Mouse (Mus musculus) MEL (cell line): ENCODE data around the gene Srcin1. TPM values are rescaled to one million over a fixed set of nuclear protein-coding genes. Genes with fewer than 3 reads are reported as not detected.

Source experiments
- DNase-seq: peaks from one replicate; pipeline ENCODE4 v3.0.0; 2011; ENCODE audit warnings: low read depth, low spot score
- H3K27ac ChIP-seq: 2 replicates; pipeline ENCODE4 v1.5.1; 2012; ENCODE audit warnings: low read depth, mild to moderate bottlenecking, control low read depth, low read length, moderate library complexity; ENCODE audit not compliant: control insufficient read depth
- H3K27me3 ChIP-seq, 2 experiments: fragments of 150-350 bp in 1 of 2; sonication (generic) in 1 of 2; 2 replicates each; pipeline ENCODE4 v1.6.1; 2012; ENCODE audit warnings: low read length in 2 of 2, mild to moderate bottlenecking in 2 of 2, improper control_type of control experiment in 1 of 2, moderate library complexity in 1 of 2; ENCODE audit not compliant: insufficient read depth in 2 of 2, control insufficient read depth in 1 of 2
- H3K36me3 ChIP-seq, 2 experiments: 2 replicates each; pipeline ENCODE4 v1.6.1; 2012 to 2014; ENCODE audit warnings: low read length in 2 of 2, improper control_type of control experiment in 1 of 2, inconsistent platforms in 1 of 2, mild to moderate bottlenecking in 1 of 2; ENCODE audit not compliant: insufficient read depth in 2 of 2, control insufficient read depth in 1 of 2
- H3K4me1 ChIP-seq, 2 experiments: fragments of 150-350 bp in 1 of 2; sonication (generic) in 1 of 2; 2 replicates each; pipeline ENCODE4 v1.6.1; 2012; ENCODE audit warnings: low read length in 2 of 2, improper control_type of control experiment in 1 of 2, mild to moderate bottlenecking in 1 of 2; ENCODE audit not compliant: insufficient read depth in 2 of 2, control insufficient read depth in 1 of 2
- H3K4me3 ChIP-seq, 2 experiments: fragments of 150-350 bp in 1 of 2; sonication (generic) in 1 of 2; 2 replicates each; pipeline ENCODE4 v1.5.1; 2012; ENCODE audit warnings: low read depth in 2 of 2, low read length in 2 of 2, mild to moderate bottlenecking in 2 of 2, moderate library complexity in 2 of 2, control low read depth in 1 of 2, improper control_type of control experiment in 1 of 2; ENCODE audit not compliant: control insufficient read depth in 1 of 2, insufficient read depth in 1 of 2
- H3K79me2 ChIP-seq: 2 replicates; pipeline ENCODE4 v1.6.1; 2012; ENCODE audit warnings: mild to moderate bottlenecking, low read length, moderate library complexity; ENCODE audit not compliant: control insufficient read depth, poor library complexity, insufficient read depth
- H3K9ac ChIP-seq: 2 replicates; pipeline ENCODE4 v1.6.1; 2012; ENCODE audit warnings: low read depth, mild to moderate bottlenecking, control low read depth, low read length, moderate library complexity; ENCODE audit not compliant: control insufficient read depth, poor library complexity, severe bottlenecking
- H3K9me3 ChIP-seq: fragments of 150-350 bp; sonication (generic); replicated peaks from 2 replicates; pipeline ENCODE4 v1.6.1; 2012; ENCODE audit warnings: mild to moderate bottlenecking, low read length, improper control_type of control experiment, moderate library complexity; ENCODE audit not compliant: insufficient read depth
- BHLHE40 ChIP-seq: IDR thresholded peaks from 2 replicates; pipeline ENCODE4 v1.6.1; 2012; ENCODE audit warnings: low read depth, mild to moderate bottlenecking, inconsistent platforms, low read length, improper control_type of control experiment, borderline replicate concordance
- CHD1 ChIP-seq: IDR thresholded peaks from 2 replicates; pipeline ENCODE4 v1.6.1; 2012; ENCODE audit warnings: low read depth, mild to moderate bottlenecking, inconsistent platforms, low read length, improper control_type of control experiment
- CTCF ChIP-seq, 3 experiments: IDR thresholded peaks in 2 of 3; conservative IDR thresholded peaks in 1 of 3; 2 replicates each; pipeline ENCODE4 v1.5.1; 2011 to 2012; ENCODE audit warnings: low read length in 3 of 3, low read depth in 2 of 3, mild to moderate bottlenecking in 2 of 3, improper control_type of control experiment in 1 of 3, inconsistent platforms in 1 of 3, mixed read lengths in 1 of 3, moderate library complexity in 1 of 3; ENCODE audit not compliant: control insufficient read depth in 1 of 3, insufficient read depth in 1 of 3, poor library complexity in 1 of 3, severe bottlenecking in 1 of 3
- E2F4 ChIP-seq: IDR thresholded peaks from 2 replicates; pipeline ENCODE4 v1.6.1; 2011; ENCODE audit warnings: low read depth, low read length, improper control_type of control experiment, borderline replicate concordance
- ETS1 ChIP-seq: IDR thresholded peaks from 2 replicates; pipeline ENCODE4 v1.6.1; 2012; ENCODE audit warnings: low read depth, mild to moderate bottlenecking, inconsistent platforms, low read length, improper control_type of control experiment, moderate library complexity
- MAZ ChIP-seq: IDR thresholded peaks from 2 replicates; pipeline ENCODE4 v1.6.1; 2012; ENCODE audit warnings: low read depth, mild to moderate bottlenecking, inconsistent platforms, low read length, improper control_type of control experiment
- MEF2A ChIP-seq: IDR thresholded peaks from 2 replicates; pipeline ENCODE4 v1.6.1; 2014; ENCODE audit warnings: low read depth, mild to moderate bottlenecking, inconsistent platforms, low read length, improper control_type of control experiment; ENCODE audit not compliant: poor library complexity, insufficient replicate concordance, severe bottlenecking; ENCODE audit errors: extremely low read depth
- MYB ChIP-seq: IDR thresholded peaks from 2 replicates; pipeline ENCODE4 v1.6.1; 2011; ENCODE audit warnings: mild to moderate bottlenecking, low read depth, low read length, improper control_type of control experiment
- POLR2AphosphoS5 ChIP-seq: IDR thresholded peaks from 2 replicates; pipeline ENCODE4 v1.6.1; 2012; ENCODE audit warnings: low read depth, borderline replicate concordance, mild to moderate bottlenecking, inconsistent platforms, low read length, moderate library complexity, mixed read lengths
- RAD21 ChIP-seq: IDR thresholded peaks from 2 replicates; pipeline ENCODE4 v1.6.1; 2011; ENCODE audit warnings: mild to moderate bottlenecking, low read depth, low read length, improper control_type of control experiment
- SMC3 ChIP-seq: IDR thresholded peaks from 2 replicates; pipeline ENCODE4 v1.6.1; 2011; ENCODE audit warnings: low read depth, low read length, improper control_type of control experiment
- TAL1 ChIP-seq: IDR thresholded peaks from 2 replicates; pipeline ENCODE4 v1.6.1; 2012; ENCODE audit warnings: mild to moderate bottlenecking, inconsistent platforms, low read length, moderate library complexity, mixed read lengths
- TCF12 ChIP-seq: IDR thresholded peaks from 2 replicates; pipeline ENCODE4 v1.6.1; 2014; ENCODE audit warnings: low read depth, mild to moderate bottlenecking, inconsistent platforms, low read length, improper control_type of control experiment, moderate library complexity
- USF2 ChIP-seq, 2 experiments: IDR thresholded peaks; 2 replicates each; pipeline ENCODE4 v1.6.1; 2011 to 2012; ENCODE audit warnings: improper control_type of control experiment in 2 of 2, low read length in 2 of 2, borderline replicate concordance in 1 of 2, inconsistent platforms in 1 of 2, low read depth in 1 of 2, mild to moderate bottlenecking in 1 of 2; ENCODE audit not compliant: insufficient read depth in 1 of 2
- ZC3H11A ChIP-seq: IDR thresholded peaks from 2 replicates; pipeline ENCODE4 v1.6.1; 2012; ENCODE audit warnings: low read depth, mild to moderate bottlenecking, inconsistent platforms, low read length, improper control_type of control experiment
- ZKSCAN1 ChIP-seq: IDR thresholded peaks from 2 replicates; pipeline ENCODE4 v1.6.1; 2012; ENCODE audit warnings: low read depth, mild to moderate bottlenecking, inconsistent platforms, low read length, improper control_type of control experiment, moderate library complexity
- ZNF384 ChIP-seq: IDR thresholded peaks from 2 replicates; pipeline ENCODE4 v1.6.1; 2012; ENCODE audit warnings: low read depth, mild to moderate bottlenecking, inconsistent platforms, low read length, improper control_type of control experiment
- polyA plus RNA-seq, 2 experiments: library from polyadenylated mRNA; stranded (reverse) in 1 of 2; unstranded in 1 of 2; fragments of >175 nt in 1 of 2; fragments of >200 nt in 1 of 2; gene quantifications; 2 replicates each; pipeline versions ENCODE4 v1.2.1 to v1.2.4; 2012; ENCODE audit warnings: low replicate concordance in 2 of 2, low read depth in 1 of 2; ENCODE audit not compliant: insufficient read length in 2 of 2, insufficient read depth in 1 of 2, missing spikeins in 1 of 2
- total RNA-seq: library from RNA; depleted of rRNA; stranded (reverse); fragments of 300-350 nt; gene quantifications from 2 replicates; pipeline ENCODE4 v1.2.3, GENCODE M21; 2012

The Srcin1 gene
- total and polyA plus RNA-seq, 3 experiments: 0.04 to 0.10 TPM; not detected in 1

- Histone ChIP-seq H3K9ac (peak overlapping the region; percentile 8; the same call in 1 of the 2 replicates), H3K4me3 (peak overlapping the region in 1 of 2 experiments; percentile 19; a peak in 2 of 4 replicates), H3K79me2 (no peaks in the 10 kb centered on the region), H3K27me3 (no peaks in the 10 kb centered on the region; a peak in 1 of 4 replicates), H3K4me1 (peaks cover 4 to 20% of the 10 kb centered on the region in 2 experiments; a peak in 3 of 4 replicates), H3K36me3 (peaks cover 0 to 14% of the 10 kb centered on the region in 2 experiments; a peak in 2 of 4 replicates), H3K9me3 (no peaks in the 10 kb centered on the region), H3K27ac (no peak overlapping the region)
- DNase-seq: peak; percentile 76
- TF ChIP-seq SMC3 (peak; percentile 45), ZC3H11A (peak; percentile 33; the same call in 1 of the 2 replicates), USF2 (IDR thresholded peaks at IDR 0.05; ENCODE audit: borderline replicate concordance in 1 of 2, insufficient read depth in 1 of 2, low read depth in 1 of 2, low read length in 2 of 2) (no peak), E2F4 (no peak), ETS1 (no peak), CTCF (IDR thresholded peaks at IDR 0.05 in 2 of 3, conservative IDR thresholded peaks at IDR 0.05 in 1 of 3; ENCODE audit: control insufficient read depth in 1 of 3, insufficient read depth in 1 of 3, low read depth in 2 of 3, low read length in 3 of 3, poor library complexity in 1 of 3, severe bottlenecking in 1 of 3) (peak; percentile 84 to 90 (median 85)), TCF12 (no peak), RAD21 (peak; percentile 44)
Measured at GRCm38 (mm10) chr11:97510966-97511660, 64.9 kb downstream of the Srcin1 start.

DNA sequence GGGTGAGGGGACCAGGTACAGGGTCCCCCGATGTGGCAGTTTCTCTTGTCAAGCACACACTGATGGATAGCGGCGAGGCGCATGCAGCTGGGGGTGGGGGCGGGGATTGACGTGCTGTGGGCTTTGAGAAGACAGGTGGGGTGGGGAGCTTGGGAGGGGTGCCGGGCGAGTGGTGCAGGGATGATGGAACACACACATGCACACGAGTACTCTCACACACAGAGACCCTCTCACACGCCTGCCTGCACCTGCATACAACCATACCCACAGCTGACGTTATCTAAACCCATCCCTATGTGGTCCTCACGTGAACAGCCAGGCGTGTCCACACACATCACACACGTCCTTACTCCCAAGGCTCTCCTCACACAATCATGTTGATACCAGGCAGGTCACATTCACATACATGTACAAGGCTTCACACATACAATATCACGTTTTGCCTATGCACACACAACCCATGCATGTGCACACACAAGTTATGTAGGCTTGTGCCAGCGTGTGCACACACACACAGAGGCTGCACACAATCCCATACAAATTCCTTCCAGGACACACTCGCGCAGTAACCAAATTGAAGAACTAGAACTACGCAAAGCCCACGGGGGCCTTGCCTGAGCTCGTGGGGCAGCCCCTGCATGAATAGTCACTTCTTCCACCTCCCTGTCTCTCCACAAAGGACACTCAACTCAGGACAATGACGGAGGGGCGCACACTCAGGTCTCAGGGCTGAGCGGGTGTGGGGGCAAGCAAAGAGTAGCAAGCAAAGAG is 66.1 kb downstream of the Srcin1 start:
- DNase-seq: no peak
- H3K27me3 ChIP-seq: no peaks in the 10 kb centered on the region
- peaks cover 6 to 21% of the 10 kb centered on the region in 2 experiments; a peak in 3 of 4 replicates for H3K4me1 ChIP-seq
- TF ChIP-seq TAL1: no peak
- no peak for TF ChIP-seq CHD1
- no peak for TF ChIP-seq ZKSCAN1
- TF ChIP-seq, all 39 proteins: peak for 0
- no peak overlapping the region for H3K27ac ChIP-seq
- H3K9ac ChIP-seq: no peak overlapping the region
- no peaks in the 10 kb centered on the region for H3K9me3 ChIP-seq
- no peak overlapping the region for H3K4me3 ChIP-seq
- no peaks in the 10 kb centered on the region for H3K79me2 ChIP-seq
- peaks cover 0 to 15% of the 10 kb centered on the region in 2 experiments; a peak in 2 of 4 replicates for H3K36me3 ChIP-seq

DNA sequence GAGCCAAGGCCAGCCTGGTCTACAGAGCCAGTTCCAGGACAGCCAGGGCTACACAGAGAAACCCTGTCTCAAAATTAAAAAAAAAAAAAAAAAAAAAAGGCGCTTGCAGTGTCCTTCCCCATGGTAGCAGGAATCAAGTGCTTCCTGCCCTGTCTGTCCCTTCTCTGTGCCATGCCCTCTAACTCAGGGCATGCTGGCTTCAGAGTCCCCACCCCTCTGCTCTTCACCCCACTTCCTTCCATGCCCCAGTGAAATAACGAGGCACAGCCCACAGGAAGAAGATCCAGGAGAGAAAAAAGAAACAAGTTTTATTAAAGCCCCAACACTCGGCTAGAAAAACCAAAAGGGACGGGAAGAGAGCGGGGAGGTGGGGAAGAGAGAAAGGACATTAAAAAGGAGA is 66.9 kb downstream of the Srcin1 start:
- Histone ChIP-seq H3K79me2 (no peaks in the 10 kb centered on the region), H3K27ac (no peak overlapping the region), H3K27me3 (no peaks in the 10 kb centered on the region), H3K4me1 (peaks cover 6 to 21% of the 10 kb centered on the region in 2 experiments; a peak in 3 of 4 replicates), H3K9ac (no peak overlapping the region), H3K36me3 (peaks cover 0 to 15% of the 10 kb centered on the region in 2 experiments; a peak in 2 of 4 replicates), H3K4me3 (no peak overlapping the region), H3K9me3 (no peaks in the 10 kb centered on the region)
- TF ChIP-seq ZNF384 (no peak), MAZ (no peak), MYB (no peak), MEF2A (no peak), E2F4 (no peak), BHLHE40 (no peak), POLR2AphosphoS5 (no peak)
- no peak for DNase-seq
